Mouse (Mus musculus) myocyte (in vitro differentiated cells): ENCODE results near the gene Nsrp1. TPM values are rescaled to one million over a fixed set of nuclear protein-coding genes. Genes with fewer than 3 reads are reported as not detected.
"Not testable (repeated sequence)": the region's sequence is repeated elsewhere in the genome, so short reads cannot be mapped to it uniquely, and the experiment has no call there.

ENCODE experiments used
- H3K27me3 ChIP-seq: one replicate; pipeline ENCODE4 v1.6.1; 2011; ENCODE audit not compliant: control insufficient read depth, insufficient read depth, insufficient read length
- H3K36me3 ChIP-seq: one replicate; pipeline ENCODE4 v1.6.1; 2011; ENCODE audit not compliant: control insufficient read depth, insufficient read depth
- H3K4me2 ChIP-seq: one replicate; pipeline ENCODE4 v1.6.1; 2011; ENCODE audit warnings: low read depth, control low read depth
- H3K4me3 ChIP-seq: one replicate; pipeline ENCODE4 v1.5.1; 2011; ENCODE audit warnings: mild to moderate bottlenecking, control low read depth, moderate library complexity
- H3K79me2 ChIP-seq: one replicate; pipeline ENCODE4 v1.6.1; 2011; ENCODE audit not compliant: control insufficient read depth, insufficient read depth
- H3ac ChIP-seq: one replicate; pipeline ENCODE4 v1.6.1; 2011; ENCODE audit not compliant: control insufficient read depth, insufficient read length
- CEBPB ChIP-seq: IDR thresholded peaks from 2 replicates; pipeline ENCODE4 v1.6.1; 2011; ENCODE audit warnings: mild to moderate bottlenecking, moderate library complexity; ENCODE audit not compliant: poor library complexity, insufficient read depth, severe bottlenecking
- E2F4 ChIP-seq: IDR thresholded peaks from one replicate; pipeline ENCODE4 v1.6.1; 2011; ENCODE audit warnings: mild to moderate bottlenecking, control low read depth, moderate library complexity; ENCODE audit not compliant: insufficient read depth
- MAX ChIP-seq: IDR thresholded peaks from one replicate; pipeline ENCODE4 v1.6.1; 2011; ENCODE audit warnings: low read depth, mild to moderate bottlenecking, control low read depth
- MYOD1 ChIP-seq, 3 experiments: IDR thresholded peaks; one replicate each; pipeline ENCODE4 v1.6.1; 2011; ENCODE audit warnings: control low read depth in 2 of 3, low read depth in 2 of 3, mild to moderate bottlenecking in 2 of 3, moderate library complexity in 1 of 3; ENCODE audit not compliant: insufficient read length in 2 of 3, control insufficient read depth in 1 of 3
- MYOG ChIP-seq, 3 experiments: IDR thresholded peaks; one replicate each; pipeline ENCODE4 v1.6.1; 2011; ENCODE audit warnings: control low read depth in 2 of 3, low read depth in 2 of 3, mild to moderate bottlenecking in 2 of 3; ENCODE audit not compliant: insufficient read length in 2 of 3, control insufficient read depth in 1 of 3, insufficient read depth in 1 of 3
- POLR2A ChIP-seq: IDR thresholded peaks from one replicate; pipeline ENCODE4 v1.6.1; 2011; ENCODE audit warnings: low read depth, mild to moderate bottlenecking, control low read depth, moderate library complexity; ENCODE audit not compliant: insufficient read length
- POLR2AphosphoS2 ChIP-seq: IDR thresholded peaks from one replicate; pipeline ENCODE4 v1.6.1; 2011; ENCODE audit warnings: low read depth, control low read depth; ENCODE audit not compliant: insufficient read length
- REST ChIP-seq: IDR thresholded peaks from one replicate; pipeline ENCODE4 v1.6.1; 2011; ENCODE audit warnings: mild to moderate bottlenecking, control low read depth, moderate library complexity; ENCODE audit not compliant: insufficient read depth, insufficient read length
- SRF ChIP-seq: IDR thresholded peaks from one replicate; pipeline ENCODE4 v1.6.1; 2011; ENCODE audit warnings: low read depth; ENCODE audit not compliant: control insufficient read depth, insufficient read length
- TCF12 ChIP-seq: IDR thresholded peaks from one replicate; pipeline ENCODE4 v1.6.1; 2011; ENCODE audit warnings: mild to moderate bottlenecking, control low read depth; ENCODE audit not compliant: poor library complexity, insufficient read depth, severe bottlenecking
- TCF3 ChIP-seq: IDR thresholded peaks from one replicate; pipeline ENCODE4 v1.6.1; 2011; ENCODE audit warnings: low read depth, control low read depth; ENCODE audit not compliant: insufficient read length
- USF1 ChIP-seq: IDR thresholded peaks from one replicate; pipeline ENCODE4 v1.6.1; 2011; ENCODE audit warnings: low read depth, mild to moderate bottlenecking, control low read depth, moderate library complexity
- polyA plus RNA-seq: library from polyadenylated mRNA; unstranded; fragments of >200 nt; fragmentation: generic; extraction: Trizol; gene quantifications from one replicate; pipeline ENCODE4 v1.2.1, GENCODE M21; 2012; ENCODE audit warnings: missing spikeins

The Nsrp1 gene
- polyA plus RNA-seq, 1 experiment = 2.9 TPM

- Histone ChIP-seq H3K79me2 (peaks cover 38% of the 10 kb centered on the region), H3K4me2 (peak overlapping the region; percentile 92), H3K36me3 (peaks cover 5% of the 10 kb centered on the region), H3K4me3 (peak overlapping the region; percentile 99), H3ac (peak overlapping the region; percentile 15), H3K27me3 (peaks cover 6% of the 10 kb centered on the region)
- no peak for TF ChIP-seq MYOD1 (IDR thresholded peaks at IDR 0.05; ENCODE audit: control insufficient read depth in 1 of 3, insufficient read length in 2 of 3, low read depth in 2 of 3)
Measured at GRCm38 (mm10) chr11:77077792-77078191, 443 bp downstream of the Nsrp1 start.

- Histone ChIP-seq H3K4me3 (peak overlapping the region; percentile 99), H3K79me2 (peaks cover 42% of the 10 kb centered on the region), H3K4me2 (peak overlapping the region; percentile 92), H3ac (peak overlapping the region; percentile 15)
- H3K36me3 ChIP-seq, H3K27me3 ChIP-seq: not testable (repeated sequence)
Measured at GRCm38 (mm10) chr11:77077331-77077730, 904 bp downstream of the Nsrp1 start.

GRCm38 (mm10) chr11:77070721-77071120 lies 7.5 kb downstream of the Nsrp1 start:
- Histone ChIP-seq H3K36me3 (peaks cover 25% of the 10 kb centered on the region), H3K79me2 (peaks cover 65% of the 10 kb centered on the region)

GRCm38 (mm10) chr11:77068825-77069224 lies 9.4 kb downstream of the Nsrp1 start:
- peaks cover 65% of the 10 kb centered on the region for H3K79me2 ChIP-seq
- no peak overlapping the region for H3ac ChIP-seq
- TF ChIP-seq E2F4 (no peak), POLR2AphosphoS2 (no peak), TCF3 (no peak), TCF12 (no peak), POLR2A (no peak), MYOG (IDR thresholded peaks at IDR 0.05; ENCODE audit: control insufficient read depth in 1 of 3, insufficient read depth in 1 of 3, insufficient read length in 2 of 3, low read depth in 2 of 3) (no peak), REST (no peak), USF1 (no peak)
- peaks cover 25% of the 10 kb centered on the region for H3K36me3 ChIP-seq
- H3K4me2 ChIP-seq = no peak overlapping the region
- no peak overlapping the region for H3K4me3 ChIP-seq
- no peaks in the 10 kb centered on the region for H3K27me3 ChIP-seq

More at GRCm38 (mm10) chr11:77070721-77071120, 7.5 kb downstream of the Nsrp1 start:
- H3K27me3 ChIP-seq = no peaks in the 10 kb centered on the region
- H3K4me2 ChIP-seq = no peak overlapping the region
- H3K4me3 ChIP-seq = no peak overlapping the region
- TF ChIP-seq POLR2A (no peak), E2F4 (no peak), SRF (no peak), MYOD1 (IDR thresholded peaks at IDR 0.05; ENCODE audit: control insufficient read depth in 1 of 3, insufficient read length in 2 of 3, low read depth in 2 of 3) (no peak), TCF12 (no peak), MYOG (IDR thresholded peaks at IDR 0.05; ENCODE audit: control insufficient read depth in 1 of 3, insufficient read depth in 1 of 3, insufficient read length in 2 of 3, low read depth in 2 of 3) (no peak), MAX (no peak), POLR2AphosphoS2 (no peak), TCF3 (no peak), USF1 (no peak), REST (no peak), CEBPB (no peak)
- no peak overlapping the region for H3ac ChIP-seq

GRCm38 (mm10) chr11:77063406-77063805 lies 14.8 kb downstream of the Nsrp1 start:
- H3K4me3 ChIP-seq = no peak overlapping the region
- H3K4me2 ChIP-seq = no peak overlapping the region
- H3K79me2 ChIP-seq = peaks cover 50% of the 10 kb centered on the region
- no peaks in the 10 kb centered on the region for H3K27me3 ChIP-seq
- no peak overlapping the region for H3ac ChIP-seq
- H3K36me3 ChIP-seq = peaks cover 10% of the 10 kb centered on the region
- no peak for TF ChIP-seq SRF
- TF ChIP-seq USF1 = no peak
- TF ChIP-seq MAX = no peak

GRCm38 (mm10) chr11:77061951-77062350 lies 16.3 kb downstream of the Nsrp1 start:
- H3K27me3 ChIP-seq = no peaks in the 10 kb centered on the region
- no peak overlapping the region for H3K4me2 ChIP-seq
- no peak overlapping the region for H3K4me3 ChIP-seq

More at GRCm38 (mm10) chr11:77061951-77062350, 16.3 kb downstream of the Nsrp1 start:
- Histone ChIP-seq H3ac (no peak overlapping the region), H3K79me2 (peaks cover 50% of the 10 kb centered on the region), H3K36me3 (no peaks in the 10 kb centered on the region)
- TF ChIP-seq USF1 (peak; percentile 19), MAX (no peak)
